Mouse (Mus musculus) forebrain, embryonic 14.5 days (tissue): ENCODE results near the gene Topors. TPM values are rescaled to one million over a fixed set of nuclear protein-coding genes. Genes with fewer than 3 reads are reported as not detected.

Experiments used
- ATAC-seq: fragments of 200-750 bp; cut with Nextera tagmentation; 2 replicates; pipeline ENCODE4 v1.8.0; 2017; ENCODE audit warnings: mild to moderate bottlenecking, moderate library complexity
- DNase-seq: peaks from one replicate; pipeline ENCODE4 v3.0.0-alpha.2; 2015; ENCODE audit warnings: low spot score
- H3K27ac ChIP-seq: fragments of 300-500 bp; sonication (generic); 2 replicates; pipeline ENCODE4 v1.5.1; 2014; ENCODE audit warnings: low read depth, mild to moderate bottlenecking, control low read depth, low read length, moderate library complexity
- H3K27me3 ChIP-seq: fragments of 300-500 bp; sonication (generic); replicated peaks from 2 replicates; pipeline ENCODE4 v1.6.1; 2014; ENCODE audit warnings: low read length, control low read depth, mixed read lengths; ENCODE audit not compliant: control insufficient read depth, insufficient read depth
- H3K36me3 ChIP-seq: fragments of 300-500 bp; sonication (generic); 2 replicates; pipeline ENCODE4 v1.6.1; 2014; ENCODE audit warnings: low read length, control low read depth; ENCODE audit not compliant: control insufficient read depth, insufficient read depth
- H3K4me1 ChIP-seq: fragments of 300-500 bp; sonication (generic); 2 replicates; pipeline ENCODE4 v1.6.1; 2014; ENCODE audit warnings: antibody characterized with exemption, low read length, control low read depth; ENCODE audit not compliant: control insufficient read depth, insufficient read depth
- H3K4me2 ChIP-seq: fragments of 300-500 bp; sonication (generic); 2 replicates; pipeline ENCODE4 v1.6.1; 2014; ENCODE audit warnings: mild to moderate bottlenecking, control low read depth, low read length
- H3K4me3 ChIP-seq: fragments of 300-500 bp; sonication (generic); 2 replicates; pipeline ENCODE4 v1.5.1; 2014; ENCODE audit warnings: low read depth, low read length, control low read depth
- H3K9ac ChIP-seq: fragments of 300-500 bp; sonication (generic); 2 replicates; pipeline ENCODE4 v1.6.1; 2014; ENCODE audit warnings: mild to moderate bottlenecking, low read length, control low read depth, moderate library complexity
- H3K9me3 ChIP-seq: fragments of 300-500 bp; sonication (generic); replicated peaks from 2 replicates; pipeline ENCODE4 v1.6.1; 2016; ENCODE audit warnings: low read length, control low read depth, mixed read lengths; ENCODE audit not compliant: control insufficient read depth
- WGBS: fragments of 180-500 bp; shearing (Covaris S2); extraction: QIAGEN DNeasy Blood & Tissue Kit; methylation state at CpG from one replicate; pipeline ENCODE4 v1.1.7; 2014; 5-methylcytosine and 5-hydroxymethylcytosine counted together
- polyA plus RNA-seq: library from polyadenylated mRNA; unstranded; fragments of >200 nt; fragmentation: Nextera tagmentation; extraction: Ambion mirVana; gene quantifications from 2 replicates; pipeline ENCODE4 v1.2.1, GENCODE M21; 2014

Gene Topors
- 33.4 and 38.7 TPM in 2 replicates for polyA plus RNA-seq

DNA sequence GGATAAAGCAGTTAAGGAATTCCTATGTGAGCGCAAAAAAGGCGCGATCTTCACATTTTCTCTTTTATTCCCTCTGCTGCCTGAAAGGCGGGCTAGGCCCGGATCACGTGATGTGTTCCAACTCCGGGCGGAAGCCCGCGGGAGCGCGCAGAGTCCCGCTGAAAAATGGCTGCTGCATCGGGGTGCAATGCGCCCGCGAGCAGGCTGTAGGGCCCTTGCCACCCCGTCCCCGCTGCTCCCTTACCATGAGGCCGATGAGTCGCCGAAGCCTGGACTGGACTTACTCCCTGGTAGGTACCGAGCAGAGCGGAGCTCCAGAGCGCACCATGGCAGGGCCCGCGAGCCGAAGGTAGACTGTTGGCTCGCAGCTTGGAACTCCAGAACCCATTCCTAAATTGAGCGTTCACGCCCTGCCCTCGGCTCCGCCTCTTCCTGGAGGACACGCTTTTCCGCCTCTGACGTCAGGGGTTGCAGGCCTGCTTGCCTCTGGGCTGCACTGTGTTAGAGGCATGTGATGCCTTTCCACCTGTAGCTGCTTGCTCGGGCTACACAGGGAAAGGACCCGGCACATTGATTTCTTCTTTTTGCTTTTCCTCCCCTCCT, at the start of gene Topors, which contains the start of gene Smim27:
Gene Topors, minus strand, starts transcription at position 421 of the 603 bp plus-strand sequence.
Gene Smim27, plus strand, starts transcription at position 150 of the 603 bp plus-strand sequence.
- under 1% methylated on average over 37 of the region's 38 CpGs for WGBS
- peak within 1 kb of the TSS; percentile 84 for H3K9ac ChIP-seq
- peaks cover 10% of the 10 kb centered on the region for H3K4me1 ChIP-seq
- peak; percentile 94 for ATAC-seq
- H3K27ac ChIP-seq: peak within 1 kb of the TSS; percentile 97
- H3K27me3 ChIP-seq: no peaks in the 10 kb centered on the region
- peaks cover 31% of the 10 kb centered on the region; the same call in 1 of the 2 replicates for H3K36me3 ChIP-seq
- peak within 1 kb of the TSS; percentile 86 for H3K4me2 ChIP-seq
- peak within 1 kb of the TSS; percentile 81 for H3K4me3 ChIP-seq
- DNase-seq: peak; percentile 98
- no peaks in the 10 kb centered on the region for H3K9me3 ChIP-seq

DNA sequence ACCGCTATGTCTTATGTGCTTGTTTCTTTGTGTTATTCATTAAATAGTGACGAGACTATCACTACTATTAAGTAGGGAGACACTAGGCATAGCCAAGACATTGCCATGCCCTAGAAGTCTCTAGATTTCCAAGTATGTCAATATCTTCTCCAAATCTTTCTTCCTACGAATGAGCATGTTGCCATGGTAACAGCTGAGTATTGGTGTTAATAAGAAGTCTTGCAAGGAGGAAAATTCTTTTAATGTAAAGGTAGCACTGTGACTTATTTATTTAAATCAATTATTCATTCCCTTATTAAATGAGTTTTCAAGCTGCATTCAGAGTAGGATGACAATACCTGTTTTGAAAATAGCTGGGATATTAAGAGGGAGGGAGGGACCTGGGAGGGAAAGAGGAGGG, 47.8 kb upstream of the Topors start:
- no peak overlapping the region for H3K4me3 ChIP-seq
- 76% methylated on average over 3 of the region's 3 CpGs for WGBS
- H3K27ac ChIP-seq: no peak overlapping the region
- peak; percentile 48 for DNase-seq
- H3K36me3 ChIP-seq: no peaks in the 10 kb centered on the region
- H3K9me3 ChIP-seq: no peaks in the 10 kb centered on the region
- H3K9ac ChIP-seq: no peak overlapping the region
- no peaks in the 10 kb centered on the region for H3K4me1 ChIP-seq
- H3K4me2 ChIP-seq: no peak overlapping the region
- H3K27me3 ChIP-seq: no peaks in the 10 kb centered on the region
- ATAC-seq: no peak

GRCm38 (mm10) chr4:40313026-40313425, 43.4 kb upstream of the Topors start:
- Histone ChIP-seq H3K27ac (no peak overlapping the region), H3K4me2 (no peak overlapping the region), H3K4me3 (no peak overlapping the region), H3K4me1 (no peaks in the 10 kb centered on the region), H3K9me3 (no peaks in the 10 kb centered on the region), H3K27me3 (no peaks in the 10 kb centered on the region), H3K9ac (no peak overlapping the region), H3K36me3 (no peaks in the 10 kb centered on the region)
- 88% methylated on average over 6 of the region's 6 CpGs for WGBS
- DNase-seq (no peak), ATAC-seq (no peak)

GRCm38 (mm10) chr4:40312213-40312612, 42.6 kb upstream of the Topors start:
- H3K27ac ChIP-seq: no peak overlapping the region
- H3K27me3 ChIP-seq: no peaks in the 10 kb centered on the region
- H3K9me3 ChIP-seq: no peaks in the 10 kb centered on the region
- 94% methylated on average over 1 of the region's 1 CpGs for WGBS
- no peak overlapping the region for H3K4me2 ChIP-seq
- no peaks in the 10 kb centered on the region for H3K36me3 ChIP-seq
- H3K4me1 ChIP-seq: no peaks in the 10 kb centered on the region
- DNase-seq: no peak
- H3K9ac ChIP-seq: no peak overlapping the region
- no peak overlapping the region for H3K4me3 ChIP-seq
- ATAC-seq: no peak

DNA sequence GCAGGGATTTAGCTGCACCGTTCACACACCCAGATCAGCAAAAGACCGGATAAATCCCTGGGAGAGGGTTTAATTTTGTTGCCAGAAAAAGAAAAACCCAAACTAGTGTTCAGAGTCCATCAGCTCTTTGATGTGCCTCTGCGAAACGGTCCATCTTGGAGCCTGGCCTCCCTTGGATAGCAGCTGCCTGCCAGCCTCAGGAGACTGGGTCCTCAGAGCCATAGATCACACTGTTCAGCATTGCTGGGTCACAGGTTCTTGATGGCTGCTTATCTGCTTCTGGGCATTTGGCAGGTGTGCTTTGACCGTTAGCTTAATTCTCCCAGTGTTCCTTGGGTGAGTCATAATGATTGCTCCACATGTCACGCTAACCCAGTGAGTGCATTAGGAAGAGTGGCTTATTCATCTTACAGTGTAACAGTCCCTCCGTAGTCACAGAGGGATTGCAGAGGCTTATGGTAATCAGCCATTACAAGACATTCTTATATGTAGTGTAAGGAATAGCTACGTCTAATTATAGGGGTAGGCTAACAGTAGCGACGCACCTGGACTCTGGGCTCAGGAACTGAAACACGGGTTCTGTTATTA, 41.2 kb upstream of the Topors start:
- Histone ChIP-seq H3K36me3 (no peaks in the 10 kb centered on the region), H3K9me3 (no peaks in the 10 kb centered on the region)
- no peak for DNase-seq

GRCm38 (mm10) chr4:40309682-40310081, 40.0 kb upstream of the Topors start:
- Histone ChIP-seq H3K4me1 (no peaks in the 10 kb centered on the region), H3K36me3 (no peaks in the 10 kb centered on the region), H3K9ac (no peak overlapping the region), H3K4me3 (no peak overlapping the region), H3K9me3 (no peaks in the 10 kb centered on the region), H3K27ac (no peak overlapping the region), H3K4me2 (no peak overlapping the region), H3K27me3 (no peaks in the 10 kb centered on the region)
- ATAC-seq (no peak), DNase-seq (no peak)

More for the DNA sequence above, 41.2 kb upstream of the Topors start:
- Histone ChIP-seq H3K27me3 (no peaks in the 10 kb centered on the region), H3K4me2 (no peak overlapping the region), H3K27ac (peak overlapping the region; percentile 27; the same call in 1 of the 2 replicates), H3K9ac (no peak overlapping the region), H3K4me3 (no peak overlapping the region), H3K4me1 (no peaks in the 10 kb centered on the region)
- whole genome bisulfite sequencing: 80% methylated on average over 11 of the region's 11 CpGs
- no peak for ATAC-seq

- Histone ChIP-seq H3K4me1 (no peaks in the 10 kb centered on the region), H3K4me3 (no peak overlapping the region), H3K27me3 (no peaks in the 10 kb centered on the region), H3K27ac (no peak overlapping the region), H3K9me3 (no peaks in the 10 kb centered on the region), H3K9ac (no peak overlapping the region), H3K36me3 (no peaks in the 10 kb centered on the region), H3K4me2 (no peak overlapping the region)
- ATAC-seq (no peak), DNase-seq (no peak)
- 82% methylated on average over 10 of the region's 10 CpGs for WGBS
Observed at GRCm38 (mm10) chr4:40302445-40303125, 32.9 kb upstream of the Topors start.

DNA sequence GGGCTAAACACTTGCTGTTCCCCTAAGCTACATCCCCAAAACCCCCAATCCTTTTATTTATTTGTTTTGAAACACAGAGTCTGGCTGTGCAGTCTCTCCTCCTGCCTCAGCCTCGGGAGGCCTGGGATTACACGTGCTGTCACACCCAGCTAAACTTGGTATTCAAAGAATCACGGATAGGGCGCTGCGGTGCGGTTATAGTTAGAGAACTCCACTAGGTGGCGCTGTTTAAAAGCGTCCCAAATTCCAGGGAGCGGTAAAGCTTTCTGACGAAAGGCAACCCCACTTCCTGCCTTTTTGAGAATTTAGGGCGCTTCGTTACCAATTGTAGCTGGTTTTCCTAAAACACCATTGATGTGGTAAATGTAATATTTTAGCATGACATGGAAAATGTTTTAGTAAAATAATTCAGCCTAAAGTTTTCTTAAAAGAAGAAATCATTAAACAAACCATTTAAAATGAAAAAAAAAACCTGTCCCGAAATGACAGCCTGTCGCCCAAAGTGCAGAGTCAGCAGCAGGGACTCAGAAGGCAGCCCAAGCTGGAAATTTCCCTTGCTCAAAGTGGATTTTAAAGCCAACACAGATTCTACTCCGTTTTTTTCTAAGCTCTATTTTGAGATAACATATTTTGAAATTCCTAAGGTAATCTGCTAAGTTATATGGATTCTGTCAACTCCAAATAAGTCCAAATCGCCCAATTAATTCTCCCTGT, 31.6 kb upstream of the Topors start:
- no peak overlapping the region for H3K9ac ChIP-seq
- DNase-seq (peak; percentile 93), ATAC-seq (peak; percentile 85)
- H3K36me3 ChIP-seq: no peaks in the 10 kb centered on the region
- H3K27me3 ChIP-seq: no peaks in the 10 kb centered on the region
- 12% methylated on average over 16 of the region's 16 CpGs for WGBS
- no peaks in the 10 kb centered on the region for H3K4me1 ChIP-seq
- H3K27ac ChIP-seq: no peak overlapping the region
- H3K9me3 ChIP-seq: no peaks in the 10 kb centered on the region
- no peak overlapping the region for H3K4me3 ChIP-seq
- peak overlapping the region; percentile 30 for H3K4me2 ChIP-seq
